Mouse (Mus musculus) CH12.LX (cell line): ENCODE data around the gene Atr.
A peak's percentile ranks its signal among the peaks of the same experiment; 100 is the strongest.

Experiments used
- BHLHE40 ChIP-seq: IDR thresholded peaks from 2 replicates; pipeline ENCODE4 v1.6.1; 2011; ENCODE audit warnings: mild to moderate bottlenecking, low read depth, low read length, improper control_type of control experiment
- CHD2 ChIP-seq: IDR thresholded peaks from 2 replicates; pipeline ENCODE4 v1.6.1; 2011; ENCODE audit warnings: low read length, improper control_type of control experiment
- CTCF ChIP-seq, 2 experiments: IDR thresholded peaks in 1 of 2; conservative IDR thresholded peaks in 1 of 2; 2 replicates each; pipeline ENCODE4 v1.5.1; 2011 to 2012; ENCODE audit warnings: low read depth in 2 of 2, low read length in 2 of 2, improper control_type of control experiment in 1 of 2, inconsistent platforms in 1 of 2, mild to moderate bottlenecking in 1 of 2, moderate library complexity in 1 of 2
- EP300 ChIP-seq: IDR thresholded peaks from 2 replicates; pipeline ENCODE4 v1.6.1; 2011; ENCODE audit warnings: low read length, improper control_type of control experiment
- JUN ChIP-seq: IDR thresholded peaks from 2 replicates; pipeline ENCODE4 v1.6.1; 2011; ENCODE audit warnings: low read depth, mild to moderate bottlenecking, low read length, improper control_type of control experiment, moderate library complexity; ENCODE audit not compliant: insufficient read depth
- KAT2A ChIP-seq: IDR thresholded peaks from 2 replicates; pipeline ENCODE4 v1.6.1; 2012; ENCODE audit warnings: low read length, improper control_type of control experiment, inconsistent platforms; ENCODE audit not compliant: insufficient replicate concordance
- MAX ChIP-seq: IDR thresholded peaks from 2 replicates; pipeline ENCODE4 v1.6.1; 2011; ENCODE audit warnings: low read length, improper control_type of control experiment
- MEF2A ChIP-seq: IDR thresholded peaks from 2 replicates; pipeline ENCODE4 v1.6.1; 2014; ENCODE audit warnings: low read depth, mild to moderate bottlenecking, inconsistent platforms, low read length, improper control_type of control experiment, borderline replicate concordance
- RAD21 ChIP-seq: IDR thresholded peaks from 2 replicates; pipeline ENCODE4 v1.6.1; 2011; ENCODE audit warnings: low read depth, mild to moderate bottlenecking, low read length, improper control_type of control experiment, moderate library complexity
- RCOR1 ChIP-seq: conservative IDR thresholded peaks from 2 replicates; pipeline ENCODE4 v1.6.1; 2012; ENCODE audit warnings: low read depth, mild to moderate bottlenecking, inconsistent platforms, low read length, improper control_type of control experiment
- TCF12 ChIP-seq: IDR thresholded peaks from 2 replicates; pipeline ENCODE4 v1.6.1; 2014; ENCODE audit warnings: low read depth, mild to moderate bottlenecking, inconsistent platforms, low read length, improper control_type of control experiment
- ZKSCAN1 ChIP-seq: IDR thresholded peaks from 2 replicates; pipeline ENCODE4 v1.6.1; 2012; ENCODE audit warnings: low read depth, inconsistent platforms, low read length, improper control_type of control experiment, borderline replicate concordance

GRCm38 (mm10) chr9:95882751-95883150 lies 25.4 kb downstream of the Atr start:
- TF ChIP-seq MAX: no peak
- no peak for TF ChIP-seq CTCF (conservative IDR thresholded peaks at IDR 0.05 in 1 of 2, IDR thresholded peaks at IDR 0.05 in 1 of 2; ENCODE audit: low read depth in 2 of 2, low read length in 2 of 2)
- no peak for TF ChIP-seq RCOR1
- no peak for TF ChIP-seq BHLHE40
- no peak for TF ChIP-seq KAT2A
- TF ChIP-seq RAD21: no peak
- TF ChIP-seq MEF2A: 0 out of 2 replicates have a peak, but pooled peaks have one; percentile 31
- TF ChIP-seq JUN: peak; percentile 56; the same call in 1 of the 2 replicates
- no peak for TF ChIP-seq TCF12
- peak; percentile 60 for TF ChIP-seq EP300
- no peak for TF ChIP-seq ZKSCAN1
- TF ChIP-seq CHD2: no peak
